ENCODE assay signal across 7 mouse cellular contexts in the genomic region with DNA sequence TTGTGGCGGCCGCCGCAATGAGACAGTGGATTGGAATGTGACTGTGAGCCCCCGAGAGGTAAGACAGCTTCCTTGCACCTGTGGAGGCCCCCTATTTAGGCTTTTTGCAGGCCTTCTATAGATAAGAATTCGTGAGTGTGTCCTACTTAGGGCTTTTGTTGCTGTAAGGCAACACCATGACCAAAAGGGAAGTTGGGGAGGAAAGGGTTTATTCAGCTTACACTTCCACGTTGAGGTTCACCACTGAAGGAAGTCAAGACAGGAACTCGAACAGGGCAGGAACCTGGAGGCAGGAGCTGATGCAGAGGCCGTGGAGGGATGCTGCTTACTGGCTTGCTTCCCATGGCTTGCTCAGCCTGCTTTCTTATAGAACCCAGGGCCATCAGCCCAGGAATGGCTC. TPM values are rescaled to one million over a fixed set of nuclear protein-coding genes. Genes with fewer than 3 reads are reported as not detected.
DNase-seq lines count a peak whose midpoint lies in the region; ATAC-seq and TF ChIP-seq lines count a peak whose summit lies in the region.
"Not testable (repeated sequence)": the region's sequence is repeated elsewhere in the genome, so short reads cannot be mapped to it uniquely, and the experiment has no call there.

No protein-coding gene starts in this region.

- H3K9me3 ChIP-seq in MEL (replicated peaks; ENCODE audit: insufficient read depth, low read length); forebrain, embryonic 12.5 days; heart, embryonic 13.5 days; hindbrain, embryonic 15.5 days; limb, embryonic 12.5 days; midbrain, embryonic 13.5 days; neural tube, embryonic 13.5 days: not testable (repeated sequence)

- H3K36me3 ChIP-seq in MEL (ENCODE audit: control insufficient read depth in 1 of 2, insufficient read depth in 2 of 2, low read length in 2 of 2), result not testable (repeated sequence)
- H3K36me3 ChIP-seq in forebrain, embryonic 12.5 days (replicated peaks), result peaks cover 31% of the 10 kb centered on the region
- peaks cover 29% of the 10 kb centered on the region for H3K36me3 ChIP-seq in heart, embryonic 13.5 days
- peaks cover 26% of the 10 kb centered on the region for H3K36me3 ChIP-seq in hindbrain, embryonic 15.5 days
- peaks cover 33% of the 10 kb centered on the region for H3K36me3 ChIP-seq in limb, embryonic 12.5 days
- peaks cover 35% of the 10 kb centered on the region for H3K36me3 ChIP-seq in midbrain, embryonic 13.5 days
- peaks cover 40% of the 10 kb centered on the region for H3K36me3 ChIP-seq in neural tube, embryonic 13.5 days

- not testable (repeated sequence) for TF ChIP-seq POLR2A in MEL (IDR thresholded peaks at IDR 0.05; ENCODE audit: control insufficient read depth in 1 of 2, insufficient read depth in 1 of 2, low read depth in 1 of 2, low read length in 2 of 2, poor library complexity in 1 of 2)

- not testable (repeated sequence) for H3K4me1 ChIP-seq in MEL (ENCODE audit: control insufficient read depth in 1 of 2, insufficient read depth in 2 of 2, low read length in 2 of 2); heart, embryonic 13.5 days
- peaks cover 17% of the 10 kb centered on the region for H3K4me1 ChIP-seq in forebrain, embryonic 12.5 days
- peaks cover 16% of the 10 kb centered on the region for H3K4me1 ChIP-seq in hindbrain, embryonic 15.5 days (replicated peaks)
- peaks cover 11% of the 10 kb centered on the region for H3K4me1 ChIP-seq in limb, embryonic 12.5 days (replicated peaks)
- H3K4me1 ChIP-seq in midbrain, embryonic 13.5 days (replicated peaks), result peaks cover 16% of the 10 kb centered on the region
- peaks cover 17% of the 10 kb centered on the region for H3K4me1 ChIP-seq in neural tube, embryonic 13.5 days (replicated peaks)

- DNase-seq in MEL (ENCODE audit: low read depth, low spot score), result peak; percentile 50

- not testable (repeated sequence) for TF ChIP-seq CTCF in MEL (IDR thresholded peaks at IDR 0.05 in 2 of 3, conservative IDR thresholded peaks at IDR 0.05 in 1 of 3; ENCODE audit: control insufficient read depth in 1 of 3, insufficient read depth in 1 of 3, low read depth in 2 of 3, low read length in 3 of 3, poor library complexity in 1 of 3, severe bottlenecking in 1 of 3)

- not testable (repeated sequence) for H3K9ac ChIP-seq in MEL (ENCODE audit: control insufficient read depth, low read depth, low read length, poor library complexity, severe bottlenecking); forebrain, embryonic 12.5 days; heart, embryonic 13.5 days; hindbrain, embryonic 15.5 days; limb, embryonic 12.5 days (replicated peaks); midbrain, embryonic 13.5 days (replicated peaks); neural tube, embryonic 13.5 days

- not testable (repeated sequence) for H3K27me3 ChIP-seq in MEL (ENCODE audit: control insufficient read depth in 1 of 2, insufficient read depth in 2 of 2, low read length in 2 of 2); forebrain, embryonic 12.5 days; heart, embryonic 13.5 days (replicated peaks); hindbrain, embryonic 15.5 days; limb, embryonic 12.5 days; midbrain, embryonic 13.5 days; neural tube, embryonic 13.5 days

- WGBS in forebrain, embryonic 12.5 days, result 68% methylated on average over 8 of the region's 8 CpGs
- WGBS in heart, embryonic 13.5 days, result 41% methylated on average over 8 of the region's 8 CpGs
- WGBS in hindbrain, embryonic 15.5 days, result 56% methylated on average over 8 of the region's 8 CpGs
- WGBS in limb, embryonic 12.5 days, result 60% methylated on average over 8 of the region's 8 CpGs
- WGBS in midbrain, embryonic 13.5 days, result 72% methylated on average over 8 of the region's 8 CpGs
- 67% methylated on average over 8 of the region's 8 CpGs for WGBS in neural tube, embryonic 13.5 days

- H3K4me2 ChIP-seq in forebrain, embryonic 12.5 days; limb, embryonic 12.5 days: not testable (repeated sequence)
- H3K4me2 ChIP-seq in heart, embryonic 13.5 days, result peak overlapping the region; percentile 90
- peak overlapping the region; percentile 98 for H3K4me2 ChIP-seq in hindbrain, embryonic 15.5 days
- peak overlapping the region; percentile 94 for H3K4me2 ChIP-seq in midbrain, embryonic 13.5 days (replicated peaks)
- peak overlapping the region; percentile 94 for H3K4me2 ChIP-seq in neural tube, embryonic 13.5 days

- not testable (repeated sequence) for H3K4me3 ChIP-seq in MEL (ENCODE audit: control insufficient read depth in 1 of 2, insufficient read depth in 1 of 2, low read depth in 2 of 2, low read length in 2 of 2)
- H3K4me3 ChIP-seq in forebrain, embryonic 12.5 days (replicated peaks), result peak overlapping the region; percentile 70; the same call in 1 of the 2 replicates
- peak overlapping the region; percentile 85 for H3K4me3 ChIP-seq in heart, embryonic 13.5 days
- peak overlapping the region; percentile 74; the same call in 1 of the 2 replicates for H3K4me3 ChIP-seq in hindbrain, embryonic 15.5 days
- 0 out of 2 replicates have a peak overlapping the region, but pooled peaks have one; percentile 85 for H3K4me3 ChIP-seq in limb, embryonic 12.5 days (replicated peaks)
- peak overlapping the region; percentile 82 for H3K4me3 ChIP-seq in midbrain, embryonic 13.5 days (replicated peaks)
- peak overlapping the region; percentile 59; the same call in 1 of the 2 replicates for H3K4me3 ChIP-seq in neural tube, embryonic 13.5 days

- not testable (repeated sequence) for ATAC-seq in forebrain, embryonic 12.5 days (ENCODE audit: low FRiP score); heart, embryonic 13.5 days (ENCODE audit: extremely low read depth, insufficient number of reproducible peaks, low FRiP score, low TSS enrichment); hindbrain, embryonic 15.5 days (ENCODE audit: low FRiP score, low read depth); limb, embryonic 12.5 days (ENCODE audit: insufficient number of reproducible peaks, insufficient read depth, low FRiP score, low TSS enrichment, low read depth); midbrain, embryonic 13.5 days; neural tube, embryonic 13.5 days (ENCODE audit: low read depth)

- not testable (repeated sequence) for TF ChIP-seq EP300 in MEL (IDR thresholded peaks at IDR 0.05; ENCODE audit: low read depth in 1 of 2, low read length in 2 of 2)

- H3K27ac ChIP-seq in MEL (ENCODE audit: control insufficient read depth, low read depth, low read length); forebrain, embryonic 12.5 days; heart, embryonic 13.5 days (replicated peaks); hindbrain, embryonic 15.5 days (replicated peaks); limb, embryonic 12.5 days; midbrain, embryonic 13.5 days; neural tube, embryonic 13.5 days (replicated peaks): not testable (repeated sequence)

- TF ChIP-seq RAD21 in MEL (IDR thresholded peaks at IDR 0.05; ENCODE audit: low read depth, low read length), result not testable (repeated sequence)

- not testable (repeated sequence) for H3K79me2 ChIP-seq in MEL (ENCODE audit: control insufficient read depth, insufficient read depth, low read length, poor library complexity)

RNA-seq across cellular contexts. Expression of gene Gtf2h3, which starts 20.8 kb away (rescaled TPM):
- 88.2 and 116 TPM in 2 replicates for total RNA-seq in MEL (2012; rRNA removed)
- 10 to 100 TPM in 1 of 2 experiments, not detected in 1; 86.1 TPM for polyA plus RNA-seq in MEL (2012; ENCODE audit: insufficient read depth in 1 of 2, insufficient read length in 2 of 2, low read depth in 1 of 2, low replicate concordance in 2 of 2, missing spikeins in 1 of 2)
- polyA plus RNA-seq in forebrain, embryonic 12.5 days (2016; fragmentation: Nextera tagmentation; extraction: Ambion mirVana), result 72.0 and 73.4 TPM in 2 replicates
- polyA plus RNA-seq in heart, embryonic 13.5 days (2015; fragmentation: Nextera tagmentation; extraction: Ambion mirVana), result 27.6 and 32.2 TPM in 2 replicates
- 43.8 and 45.3 TPM in 2 replicates for polyA plus RNA-seq in hindbrain, embryonic 15.5 days (2015; fragmentation: Nextera tagmentation; extraction: Ambion mirVana)
- 86.6 and 90.0 TPM in 2 replicates for polyA plus RNA-seq in limb, embryonic 12.5 days (2016; fragmentation: Nextera tagmentation; extraction: Ambion mirVana)
- 62.9 and 63.9 TPM in 2 replicates for polyA plus RNA-seq in midbrain, embryonic 13.5 days (2015; fragmentation: Nextera tagmentation; extraction: Ambion mirVana)
- 40.4 and 48.5 TPM in 2 replicates for polyA plus RNA-seq in neural tube, embryonic 13.5 days (2015; fragmentation: Nextera tagmentation; extraction: Ambion mirVana)

RNA-seq across cellular contexts. Expression of gene Eif2b1, which starts 20.8 kb away (rescaled TPM):
- 96.6 and 119 TPM in 2 replicates for total RNA-seq in MEL (2012; rRNA removed)
- 100 to 1,000 TPM; 126 to 599 TPM for polyA plus RNA-seq in MEL (2012; ENCODE audit: insufficient read depth in 1 of 2, insufficient read length in 2 of 2, low read depth in 1 of 2, low replicate concordance in 2 of 2, missing spikeins in 1 of 2)
- polyA plus RNA-seq in forebrain, embryonic 12.5 days (2016; fragmentation: Nextera tagmentation; extraction: Ambion mirVana), result 68.2 and 73.1 TPM in 2 replicates
- polyA plus RNA-seq in heart, embryonic 13.5 days (2015; fragmentation: Nextera tagmentation; extraction: Ambion mirVana), result 60.8 and 62.0 TPM in 2 replicates
- 60.0 and 63.0 TPM in 2 replicates for polyA plus RNA-seq in hindbrain, embryonic 15.5 days (2015; fragmentation: Nextera tagmentation; extraction: Ambion mirVana)
- 71.2 and 74.7 TPM in 2 replicates for polyA plus RNA-seq in limb, embryonic 12.5 days (2016; fragmentation: Nextera tagmentation; extraction: Ambion mirVana)
- 75.2 and 75.4 TPM in 2 replicates for polyA plus RNA-seq in midbrain, embryonic 13.5 days (2015; fragmentation: Nextera tagmentation; extraction: Ambion mirVana)
- 67.6 and 82.6 TPM in 2 replicates for polyA plus RNA-seq in neural tube, embryonic 13.5 days (2015; fragmentation: Nextera tagmentation; extraction: Ambion mirVana)

RNA-seq across cellular contexts. Expression of gene Atp6v0a2, which starts 28.6 kb away (rescaled TPM):
- 22.3 and 31.0 TPM in 2 replicates for total RNA-seq in MEL (2012; rRNA removed)
- polyA plus RNA-seq in MEL (2012; ENCODE audit: insufficient read depth in 1 of 2, insufficient read length in 2 of 2, low read depth in 1 of 2, low replicate concordance in 2 of 2, missing spikeins in 1 of 2), result 10 to 100 TPM in 1 of 2 experiments, not detected in 1; 30.0 TPM
- 50.5 and 53.3 TPM in 2 replicates for polyA plus RNA-seq in forebrain, embryonic 12.5 days (2016; fragmentation: Nextera tagmentation; extraction: Ambion mirVana)
- polyA plus RNA-seq in heart, embryonic 13.5 days (2015; fragmentation: Nextera tagmentation; extraction: Ambion mirVana), result 29.5 and 32.6 TPM in 2 replicates
- 34.5 and 37.8 TPM in 2 replicates for polyA plus RNA-seq in hindbrain, embryonic 15.5 days (2015; fragmentation: Nextera tagmentation; extraction: Ambion mirVana)
- 50.0 and 51.2 TPM in 2 replicates for polyA plus RNA-seq in limb, embryonic 12.5 days (2016; fragmentation: Nextera tagmentation; extraction: Ambion mirVana)
- polyA plus RNA-seq in midbrain, embryonic 13.5 days (2015; fragmentation: Nextera tagmentation; extraction: Ambion mirVana), result 40.9 and 47.3 TPM in 2 replicates
- polyA plus RNA-seq in neural tube, embryonic 13.5 days (2015; fragmentation: Nextera tagmentation; extraction: Ambion mirVana), result 38.5 and 51.4 TPM in 2 replicates

RNA-seq across cellular contexts. Expression of gene Ddx55, which starts 47.1 kb away (rescaled TPM):
- 29.1 and 33.8 TPM in 2 replicates for total RNA-seq in MEL (2012; rRNA removed)
- 10 to 100 TPM in 1 of 2 experiments, not detected in 1; 43.2 TPM for polyA plus RNA-seq in MEL (2012; ENCODE audit: insufficient read depth in 1 of 2, insufficient read length in 2 of 2, low read depth in 1 of 2, low replicate concordance in 2 of 2, missing spikeins in 1 of 2)
- 18.7 and 19.3 TPM in 2 replicates for polyA plus RNA-seq in forebrain, embryonic 12.5 days (2016; fragmentation: Nextera tagmentation; extraction: Ambion mirVana)
- polyA plus RNA-seq in heart, embryonic 13.5 days (2015; fragmentation: Nextera tagmentation; extraction: Ambion mirVana), result 8.7 and 8.8 TPM in 2 replicates
- 24.8 and 25.1 TPM in 2 replicates for polyA plus RNA-seq in hindbrain, embryonic 15.5 days (2015; fragmentation: Nextera tagmentation; extraction: Ambion mirVana)
- polyA plus RNA-seq in limb, embryonic 12.5 days (2016; fragmentation: Nextera tagmentation; extraction: Ambion mirVana), result 18.5 and 19.9 TPM in 2 replicates
- polyA plus RNA-seq in midbrain, embryonic 13.5 days (2015; fragmentation: Nextera tagmentation; extraction: Ambion mirVana), result 28.0 and 28.2 TPM in 2 replicates
- polyA plus RNA-seq in neural tube, embryonic 13.5 days (2015; fragmentation: Nextera tagmentation; extraction: Ambion mirVana), result 24.3 and 24.6 TPM in 2 replicates

RNA-seq across cellular contexts. Expression of gene Tmed2, which starts 59.2 kb away (rescaled TPM):
- 245 and 255 TPM in 2 replicates for total RNA-seq in MEL (2012; rRNA removed)
- 100 to 1,000 TPM in 1 of 2 experiments, not detected in 1; 252 TPM for polyA plus RNA-seq in MEL (2012; ENCODE audit: insufficient read depth in 1 of 2, insufficient read length in 2 of 2, low read depth in 1 of 2, low replicate concordance in 2 of 2, missing spikeins in 1 of 2)
- 404 and 414 TPM in 2 replicates for polyA plus RNA-seq in forebrain, embryonic 12.5 days (2016; fragmentation: Nextera tagmentation; extraction: Ambion mirVana)
- 396 and 446 TPM in 2 replicates for polyA plus RNA-seq in heart, embryonic 13.5 days (2015; fragmentation: Nextera tagmentation; extraction: Ambion mirVana)
- 335 and 341 TPM in 2 replicates for polyA plus RNA-seq in hindbrain, embryonic 15.5 days (2015; fragmentation: Nextera tagmentation; extraction: Ambion mirVana)
- 484 and 497 TPM in 2 replicates for polyA plus RNA-seq in limb, embryonic 12.5 days (2016; fragmentation: Nextera tagmentation; extraction: Ambion mirVana)
- 345 and 368 TPM in 2 replicates for polyA plus RNA-seq in midbrain, embryonic 13.5 days (2015; fragmentation: Nextera tagmentation; extraction: Ambion mirVana)
- 359 and 384 TPM in 2 replicates for polyA plus RNA-seq in neural tube, embryonic 13.5 days (2015; fragmentation: Nextera tagmentation; extraction: Ambion mirVana)
